Mouse (Mus musculus): ENCODE measurements around the gene Anks4b.

Anks4b gene

GRCm38 (mm10) chr7:120189369-120190149, 15.9 kb downstream of the Anks4b start:
- no peak for DNase-seq (ENCODE audit: low spot score)

- no peak for DNase-seq (ENCODE audit: low spot score)
Measured at GRCm38 (mm10) chr7:120190150-120190665, 16.6 kb downstream of the Anks4b start.

GRCm38 (mm10) chr7:120192207-120192606, 18.5 kb downstream of the Anks4b start:
- no peak for DNase-seq (ENCODE audit: low spot score)

- no peak for DNase-seq (ENCODE audit: low spot score)
Measured at GRCm38 (mm10) chr7:120192816-120193215, 19.2 kb downstream of the Anks4b start.

GRCm38 (mm10) chr7:120195207-120195606, 21.5 kb downstream of the Anks4b start:
- DNase-seq (ENCODE audit: low spot score), result no peak

GRCm38 (mm10) chr7:120201231-120201744, 27.6 kb downstream of the Anks4b start:
- no peak for DNase-seq (ENCODE audit: low spot score)

GRCm38 (mm10) chr7:120201771-120202170, 28.1 kb downstream of the Anks4b start, which contains the start of gene Crym:
Gene Crym, minus strand, starts transcription at chr7:120202111.
- no peak for DNase-seq (ENCODE audit: low spot score)

- no peak for DNase-seq (ENCODE audit: low spot score)
Measured at GRCm38 (mm10) chr7:120203789-120204188, 30.1 kb downstream of the Anks4b start, which contains the start of gene Abca14. Gene Abca14, plus strand, starts transcription at chr7:120203961.

GRCm38 (mm10) chr7:120205989-120206388, 32.3 kb downstream of the Anks4b start:
- no peak for DNase-seq (ENCODE audit: low spot score)

- no peak for DNase-seq (ENCODE audit: low spot score)
Measured at GRCm38 (mm10) chr7:120228541-120228940, 54.9 kb downstream of the Anks4b start.

Data from c-Kit-positive CD71-positive TER-119-positive erythroid progenitor cells, embryonic 14.5 days (primary cell).